Mouse (Mus musculus) liver, adult (tissue): ENCODE data around the gene Hnf1a.

Source experiments
- GATA4 ChIP-seq: IDR thresholded peaks from 2 replicates; pipeline ENCODE4 v1.6.1; 2014; ENCODE audit warnings: mild to moderate bottlenecking, low read length; ENCODE audit not compliant: insufficient replicate concordance

Gene Hnf1a

DNA sequence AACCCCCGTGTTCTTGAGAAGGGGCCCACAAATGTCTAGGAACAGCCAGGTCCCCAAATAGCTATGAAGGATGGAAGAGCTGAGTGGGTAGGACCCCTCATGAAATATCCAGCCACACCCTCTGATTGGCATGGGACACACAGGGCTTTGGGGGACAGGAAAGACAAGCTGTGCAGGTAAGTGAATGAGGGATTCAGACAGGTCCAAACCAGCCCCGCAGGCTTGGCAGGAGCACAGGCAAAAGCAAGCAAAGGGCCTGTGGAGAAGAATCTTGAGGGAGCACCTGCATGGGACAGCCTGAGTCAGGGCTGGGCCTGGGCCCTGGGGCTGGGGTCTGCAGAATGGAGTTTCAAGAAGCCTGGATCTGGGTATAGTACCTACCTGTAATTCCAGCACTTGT is 29.6 kb upstream of the Hnf1a start:
- no peak for TF ChIP-seq GATA4

DNA sequence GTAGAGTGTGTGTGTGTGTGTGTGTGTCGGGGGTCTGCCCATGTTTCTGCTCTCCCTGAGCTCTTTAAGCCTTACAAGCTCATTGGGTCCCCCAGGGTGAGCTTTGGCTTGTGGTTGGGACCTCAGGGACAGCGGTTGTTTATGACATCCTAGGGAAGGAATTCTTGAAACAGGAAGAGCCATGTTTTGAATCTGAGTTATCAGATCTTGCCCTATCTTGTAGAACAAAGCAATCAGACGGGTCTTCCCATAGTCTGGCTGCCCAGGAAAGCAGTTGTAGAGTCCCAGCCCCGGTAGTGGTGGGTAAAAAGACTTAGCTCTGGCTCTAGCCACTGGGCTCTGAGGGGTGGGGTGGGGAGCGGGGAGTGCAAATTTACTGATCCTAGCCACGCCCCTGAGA is 26.4 kb upstream of the Hnf1a start:
- TF ChIP-seq GATA4 = no peak

DNA sequence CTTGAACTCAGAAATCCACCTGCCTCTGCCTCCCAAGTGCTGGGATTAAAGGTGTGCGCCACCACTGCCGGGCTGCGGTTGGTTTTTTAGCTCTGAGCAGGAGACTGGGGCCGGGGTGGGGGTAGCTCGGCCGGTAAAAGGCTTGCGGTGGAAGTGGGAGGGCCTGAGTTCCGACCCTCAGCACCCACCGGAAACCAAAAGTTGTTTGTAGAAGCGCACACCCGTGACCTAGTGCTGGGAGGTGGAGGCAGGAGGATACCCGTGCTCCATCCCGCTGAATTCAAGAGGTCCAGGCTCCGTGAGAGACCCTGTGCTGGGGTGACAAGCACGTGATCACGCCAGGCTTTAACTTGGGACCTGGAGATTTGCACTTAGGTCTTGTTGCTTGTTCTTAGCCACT is 25.6 kb upstream of the Hnf1a start:
- TF ChIP-seq GATA4 = no peak

DNA sequence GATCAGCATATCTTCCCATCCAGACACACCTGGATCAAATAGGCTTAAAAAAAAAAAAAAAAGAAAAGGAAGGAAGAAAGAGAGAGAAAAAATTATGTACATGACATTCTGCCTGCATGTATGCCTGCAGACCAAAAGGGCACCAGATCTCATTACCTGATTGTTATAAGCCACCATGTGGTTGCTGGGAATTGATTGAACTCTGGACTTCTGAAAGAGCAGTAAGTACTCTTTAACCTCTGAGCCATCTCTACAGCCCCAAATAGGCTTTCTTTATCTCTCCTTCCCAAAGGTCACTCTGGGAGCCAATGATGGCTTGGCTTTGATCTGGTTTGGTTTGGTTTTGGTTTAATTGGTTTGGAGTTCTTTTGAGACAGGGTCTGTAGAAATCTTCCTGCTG is 14.2 kb upstream of the Hnf1a start:
- no peak for TF ChIP-seq GATA4

DNA sequence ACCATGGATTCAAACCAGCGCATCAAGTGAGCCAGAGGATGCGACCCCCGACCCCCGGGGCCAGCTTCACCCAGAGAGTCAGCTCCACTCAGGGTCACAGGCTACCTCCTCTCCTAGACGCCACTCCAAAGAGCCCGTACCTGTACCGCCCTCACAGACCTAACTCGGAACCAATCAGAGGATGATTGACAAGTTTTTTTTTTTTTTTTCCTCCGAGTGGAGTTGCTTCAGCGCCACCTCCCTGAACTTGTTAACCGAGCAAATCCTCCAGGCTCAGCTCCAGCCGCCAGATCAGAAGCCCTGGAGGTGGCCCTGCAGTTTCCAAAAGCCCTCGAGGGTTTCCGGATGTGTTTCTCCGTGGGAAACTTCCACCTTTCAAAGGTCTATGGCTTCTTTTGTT is 11.1 kb upstream of the Hnf1a start:
- TF ChIP-seq GATA4 = no peak

DNA sequence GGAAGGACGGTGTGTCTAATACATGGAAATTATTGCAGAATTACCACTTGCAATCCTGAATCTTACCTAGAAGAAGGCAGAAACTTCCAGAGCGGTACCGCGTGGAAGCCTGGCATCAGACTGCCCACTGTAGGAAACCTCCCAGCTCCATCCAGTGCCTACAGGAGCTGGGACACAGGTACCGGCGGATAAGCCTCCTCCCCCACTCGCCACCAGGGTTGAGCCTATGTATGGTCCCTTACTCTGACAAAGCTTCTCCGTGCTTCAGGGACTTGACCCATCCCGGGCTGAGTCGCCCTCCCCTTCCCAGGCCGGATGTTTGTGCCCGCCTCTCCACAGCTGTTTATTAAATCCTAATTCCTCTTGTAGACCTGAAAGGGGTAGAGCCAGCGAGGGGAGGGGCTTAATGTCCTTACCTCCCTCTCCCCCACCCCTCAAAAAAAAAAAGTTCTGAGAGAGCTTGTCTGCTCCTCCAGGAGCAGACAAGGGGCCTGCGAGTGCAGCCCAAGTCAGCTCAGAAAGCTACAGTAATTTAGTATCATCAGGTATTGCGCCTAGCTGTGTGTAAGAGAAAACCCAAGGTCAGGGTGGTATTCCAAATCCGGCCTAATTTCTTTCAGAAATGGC is 9.3 kb upstream of the Hnf1a start:
- no peak for TF ChIP-seq GATA4

DNA sequence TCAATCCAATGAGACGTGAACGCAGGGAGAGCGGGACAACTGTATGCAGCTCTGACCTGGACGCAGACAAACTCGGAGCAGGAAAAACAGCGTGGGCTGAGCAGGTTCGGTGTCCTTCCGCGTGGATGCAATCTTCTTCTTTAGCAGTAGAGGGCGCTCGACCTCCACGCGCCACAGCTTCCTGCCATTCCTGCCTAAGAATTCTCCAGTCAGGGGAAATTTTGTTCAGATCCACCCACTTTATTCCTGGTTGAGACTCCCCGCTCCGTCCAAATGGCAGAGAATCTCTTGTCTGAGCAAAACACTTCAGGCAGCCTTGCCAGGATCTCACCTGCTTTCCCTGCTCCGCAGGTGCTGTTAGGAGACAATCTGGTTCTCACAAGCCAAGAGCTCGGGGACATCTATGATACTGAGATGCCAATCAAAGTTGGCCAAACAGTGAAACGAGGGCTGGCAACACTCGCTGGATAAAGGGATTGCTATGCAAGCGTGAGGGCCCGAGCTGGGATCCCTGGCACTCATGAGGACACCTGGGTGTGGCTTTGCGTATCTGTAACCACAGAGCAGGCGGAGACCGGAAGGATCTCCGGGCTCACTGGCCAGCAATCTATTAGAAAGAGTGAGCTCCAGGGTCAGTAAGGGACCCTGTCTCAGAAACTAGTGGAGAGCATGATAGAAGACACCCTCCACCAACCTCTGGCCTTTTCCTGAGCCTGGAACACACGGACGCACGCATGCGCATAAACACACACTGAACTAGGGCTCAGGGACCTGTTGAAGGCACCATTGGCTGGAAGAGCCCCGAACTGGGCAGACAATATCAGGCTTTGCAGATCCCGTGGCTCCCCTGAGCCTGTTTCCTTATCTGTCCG is 8.6 kb upstream of the Hnf1a start:
- TF ChIP-seq GATA4 = no peak

DNA sequence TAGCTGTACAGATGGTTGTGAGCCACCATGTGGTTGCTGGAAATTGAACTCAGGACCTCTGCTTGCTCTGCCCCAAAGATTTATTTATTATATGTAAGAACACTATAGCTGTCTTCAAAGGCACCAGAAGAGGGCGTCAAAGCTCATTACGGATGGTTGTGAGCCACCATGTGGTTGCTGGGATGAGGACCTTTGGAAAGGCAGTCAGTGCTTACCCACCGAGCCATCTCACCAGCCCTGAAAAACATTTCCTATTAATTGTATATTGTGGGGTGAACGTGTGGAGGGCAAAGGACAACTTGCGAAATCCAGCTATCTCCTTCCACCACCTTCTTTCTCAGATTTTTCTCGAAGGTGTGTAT is 8.0 kb upstream of the Hnf1a start:
- no peak for TF ChIP-seq GATA4

DNA sequence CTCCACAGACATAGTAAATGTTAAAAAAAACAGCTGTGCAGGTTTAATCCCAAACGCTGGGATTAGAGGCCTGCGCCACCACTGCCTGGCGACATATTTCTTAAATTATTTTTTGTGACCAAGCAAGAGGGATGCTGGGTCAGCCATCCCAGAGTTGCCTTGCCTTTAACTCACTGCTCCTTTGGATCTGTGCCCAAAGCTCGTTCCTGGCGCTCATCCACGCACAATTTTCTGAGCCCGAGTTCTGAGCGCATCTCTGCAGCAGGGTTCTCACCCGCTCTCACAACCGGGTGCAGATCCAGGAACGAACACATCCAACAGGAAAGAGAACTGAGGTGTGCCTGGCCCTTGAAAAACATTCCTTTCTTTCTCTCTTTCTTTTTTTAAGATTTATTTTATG is 7.6 kb upstream of the Hnf1a start:
- TF ChIP-seq GATA4 = no peak

DNA sequence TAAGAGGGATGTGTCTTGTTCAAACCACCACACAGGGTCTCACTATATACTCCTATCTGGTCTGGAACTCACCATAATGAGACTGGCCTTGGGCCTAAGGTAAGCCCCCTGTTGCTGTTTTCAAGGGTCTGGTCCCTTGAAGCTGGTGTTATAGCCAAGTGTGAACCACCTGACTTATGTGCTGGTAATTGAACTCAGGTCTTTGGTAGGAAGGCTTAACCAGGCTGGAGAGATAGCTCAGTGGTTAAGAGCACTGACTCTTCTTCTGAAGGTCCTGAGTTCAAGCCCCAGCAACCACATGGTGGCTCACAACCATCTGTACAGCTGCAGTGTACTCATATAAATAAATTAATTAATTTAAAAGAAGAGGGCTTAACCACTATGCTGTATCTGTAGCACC is 6.0 kb upstream of the Hnf1a start:
- TF ChIP-seq GATA4 = no peak

DNA sequence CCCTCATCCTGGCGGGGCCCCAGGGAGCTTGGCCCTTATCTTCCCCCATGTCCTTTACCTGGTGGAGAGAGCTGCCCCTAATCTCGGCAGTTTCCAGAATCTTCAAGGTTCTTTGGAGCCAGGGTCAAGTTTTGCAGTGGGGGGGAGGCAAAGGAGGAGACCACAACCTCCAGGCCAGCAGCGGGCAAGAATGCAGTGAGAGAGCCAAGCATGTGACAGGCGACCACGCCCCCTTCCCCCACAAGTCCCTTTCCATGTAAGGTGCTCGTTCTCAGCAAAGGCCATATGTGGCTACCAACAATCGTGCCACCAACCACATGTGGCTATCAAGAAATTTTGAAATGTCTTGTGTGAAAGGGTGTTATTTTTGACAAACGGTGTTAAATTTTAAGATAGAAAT is 2.2 kb upstream of the Hnf1a start:
- no peak for TF ChIP-seq GATA4

DNA sequence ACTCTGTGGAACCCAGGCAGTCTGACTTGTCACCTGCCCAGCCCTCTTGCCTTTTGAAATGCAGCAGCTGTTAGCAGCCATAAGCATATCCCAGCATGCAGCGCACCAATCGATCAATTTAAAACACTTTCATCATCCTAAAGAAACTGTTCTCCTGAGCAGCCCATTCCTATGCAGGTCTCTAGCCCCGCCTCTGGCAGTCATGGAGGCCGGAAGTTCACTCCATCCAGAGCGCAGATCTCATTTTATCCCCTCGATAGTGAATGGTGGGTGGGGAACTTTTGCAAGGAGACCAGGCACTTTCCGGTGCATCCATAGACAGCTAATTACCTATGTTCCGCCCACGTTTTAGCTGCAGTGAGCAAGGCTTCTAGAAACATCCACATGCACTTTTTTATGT is 1.3 kb upstream of the Hnf1a start:
- no peak for TF ChIP-seq GATA4

DNA sequence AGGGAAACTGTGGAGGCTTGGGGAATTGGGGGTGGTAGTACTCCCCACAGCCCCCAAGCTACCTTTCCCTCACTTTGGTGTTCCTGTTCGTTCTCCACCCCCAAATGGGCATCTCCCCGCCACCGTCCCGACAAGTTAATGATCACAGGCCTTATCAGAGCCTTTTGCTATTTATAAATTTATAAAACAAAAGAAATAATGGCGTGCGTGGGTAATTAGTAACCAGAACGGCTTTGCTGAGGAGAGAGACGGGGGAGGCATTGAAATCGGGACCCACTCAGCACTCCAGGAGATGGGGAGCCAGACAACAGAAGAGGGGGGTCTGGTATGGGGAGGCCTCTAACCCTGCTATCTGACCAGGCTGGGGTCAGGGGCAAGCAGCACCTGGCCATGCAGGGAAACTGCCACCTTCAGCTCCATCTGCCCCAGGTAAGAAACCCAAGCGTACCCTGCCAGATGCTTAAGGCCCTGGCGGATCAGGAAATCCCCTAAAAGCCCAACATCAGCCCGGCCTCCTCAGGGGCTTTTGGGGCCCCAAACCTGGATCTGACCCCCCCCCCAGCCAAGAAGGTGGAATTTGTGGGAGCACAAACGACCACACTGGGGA is 1.2 kb downstream of the Hnf1a start:
- no peak for TF ChIP-seq GATA4

DNA sequence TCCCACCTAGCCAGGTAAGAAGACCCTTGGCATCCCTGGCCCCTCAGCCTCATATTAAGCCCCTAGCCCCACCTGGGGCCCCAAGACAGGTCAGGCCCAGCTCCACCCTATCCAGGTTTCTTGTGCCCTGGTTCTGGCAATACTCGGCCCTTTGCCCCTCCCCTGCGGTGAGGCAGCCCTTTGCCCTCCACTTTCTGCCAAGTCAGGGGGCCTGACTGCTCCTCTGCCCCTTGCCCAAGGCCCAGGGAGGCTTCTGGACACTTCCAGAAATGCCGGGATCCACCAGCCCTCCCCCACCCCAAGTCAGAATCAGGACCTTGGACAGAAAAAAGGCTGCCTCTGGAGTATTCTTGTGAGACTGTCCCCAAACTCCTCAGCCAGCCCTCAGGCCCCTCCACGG is 1.8 kb downstream of the Hnf1a start:
- TF ChIP-seq GATA4 = no peak

DNA sequence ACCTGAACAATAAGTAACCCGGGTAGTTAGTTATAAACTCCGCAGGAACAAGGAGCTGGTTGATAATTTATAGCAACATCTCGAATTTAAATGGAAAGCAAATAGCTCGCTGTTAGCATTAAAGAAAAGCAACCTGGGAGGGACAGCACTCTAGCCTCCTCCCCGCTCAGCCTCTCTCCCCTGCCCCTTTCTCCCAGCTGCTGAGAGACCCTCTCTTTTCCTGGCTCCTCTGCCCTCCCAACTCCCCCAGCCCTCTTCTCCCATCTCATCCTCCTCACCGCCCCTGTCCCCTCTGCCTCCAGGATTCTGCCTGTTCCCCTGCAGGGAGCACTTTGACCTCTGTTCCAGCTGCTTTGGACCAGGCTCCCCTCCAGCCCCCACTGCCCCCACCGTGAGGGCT is 2.2 kb downstream of the Hnf1a start:
- no peak for TF ChIP-seq GATA4

DNA sequence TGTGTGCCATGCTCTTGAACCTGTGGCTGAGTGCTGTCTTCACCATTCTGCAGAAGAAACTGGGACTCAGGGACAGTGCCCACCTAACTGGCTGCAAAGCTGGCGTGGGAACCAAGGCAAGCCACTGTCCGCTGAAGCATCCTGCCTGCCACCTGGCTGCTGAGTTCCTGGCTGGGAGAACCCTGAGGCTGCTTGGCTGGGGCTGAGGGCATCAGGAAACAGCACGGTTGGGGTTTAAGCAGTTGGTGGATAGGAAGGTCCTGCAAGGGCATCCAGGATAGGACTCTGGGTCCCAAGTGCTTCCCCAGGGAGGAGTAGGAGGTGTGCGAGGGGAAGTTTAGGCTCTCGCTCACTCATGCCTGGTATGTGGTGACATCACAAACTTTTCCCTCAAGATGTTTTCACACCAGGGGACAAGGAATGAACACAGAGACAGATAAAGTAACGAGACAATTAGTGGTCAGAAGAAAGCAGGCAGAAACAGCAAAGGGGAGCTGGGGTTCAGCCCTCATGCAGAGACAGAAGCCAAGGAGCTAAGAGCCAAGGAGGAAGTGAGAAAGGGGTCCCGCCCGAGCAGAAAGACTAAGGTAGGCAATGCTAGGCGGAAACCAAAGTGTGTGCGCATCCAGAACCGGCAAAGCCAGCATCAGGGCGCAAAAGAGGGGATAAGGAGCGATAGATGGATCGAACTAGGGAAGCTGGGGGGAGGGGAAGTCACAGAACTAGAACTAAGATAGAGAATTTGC is 3.2 kb downstream of the Hnf1a start:
- no peak for TF ChIP-seq GATA4
